Mouse (Mus musculus) liver, embryonic 15.5 days (tissue): ENCODE data around the gene F2r. TPM values are rescaled to one million over a fixed set of nuclear protein-coding genes. Genes with fewer than 3 reads are reported as not detected.

Source experiments
- ATAC-seq: fragments of 200-750 bp; cut with Nextera tagmentation; 2 replicates; pipeline ENCODE4 v1.8.0; 2017; ENCODE audit warnings: moderate number of reproducible peaks, mild to moderate bottlenecking, moderate library complexity; ENCODE audit not compliant: insufficient read depth
- H3K27ac ChIP-seq: fragments of 300-500 bp; sonication (generic); replicated peaks from 2 replicates; pipeline ENCODE4 v1.5.1; 2015; ENCODE audit warnings: mild to moderate bottlenecking, inconsistent platforms
- H3K27me3 ChIP-seq: fragments of 300-500 bp; sonication (generic); 2 replicates; pipeline ENCODE4 v1.6.1; 2015; ENCODE audit warnings: mild to moderate bottlenecking, inconsistent platforms
- H3K36me3 ChIP-seq: fragments of 300-500 bp; sonication (generic); replicated peaks from 2 replicates; pipeline ENCODE4 v1.6.1; 2015; ENCODE audit warnings: moderate library complexity, mild to moderate bottlenecking, inconsistent platforms
- H3K4me1 ChIP-seq: fragments of 300-500 bp; sonication (generic); replicated peaks from 2 replicates; pipeline ENCODE4 v1.6.1; 2015; ENCODE audit warnings: inconsistent platforms
- H3K4me2 ChIP-seq: fragments of 300-500 bp; sonication (generic); 2 replicates; pipeline ENCODE4 v1.6.1; 2015; ENCODE audit warnings: moderate library complexity, mild to moderate bottlenecking, inconsistent platforms
- H3K4me3 ChIP-seq: fragments of 300-500 bp; sonication (generic); replicated peaks from 2 replicates; pipeline ENCODE4 v1.5.1; 2015; ENCODE audit warnings: mild to moderate bottlenecking, inconsistent platforms
- H3K9ac ChIP-seq: fragments of 300-500 bp; sonication (generic); 2 replicates; pipeline ENCODE4 v1.6.1; 2015; ENCODE audit warnings: moderate library complexity, mild to moderate bottlenecking, inconsistent platforms
- H3K9me3 ChIP-seq: fragments of 300-500 bp; sonication (generic); replicated peaks from 2 replicates; pipeline ENCODE4 v1.6.1; 2016; ENCODE audit warnings: inconsistent platforms
- WGBS: fragments of 180-500 bp; shearing (Covaris S2); methylation state at CpG from one replicate; pipeline ENCODE4 v1.1.7; 2015; ENCODE audit warnings: mixed read lengths; ENCODE audit not compliant: insufficient replicate concordance; 5-methylcytosine and 5-hydroxymethylcytosine counted together
- polyA plus RNA-seq: library from polyadenylated mRNA; unstranded; fragments of >200 nt; fragmentation: Nextera tagmentation; extraction: Ambion mirVana; gene quantifications from 2 replicates; pipeline ENCODE4 v1.2.1, GENCODE M21; 2015

The F2r gene
- polyA plus RNA-seq, 1 experiment from 2014 or later: 32.3 TPM

DNA sequence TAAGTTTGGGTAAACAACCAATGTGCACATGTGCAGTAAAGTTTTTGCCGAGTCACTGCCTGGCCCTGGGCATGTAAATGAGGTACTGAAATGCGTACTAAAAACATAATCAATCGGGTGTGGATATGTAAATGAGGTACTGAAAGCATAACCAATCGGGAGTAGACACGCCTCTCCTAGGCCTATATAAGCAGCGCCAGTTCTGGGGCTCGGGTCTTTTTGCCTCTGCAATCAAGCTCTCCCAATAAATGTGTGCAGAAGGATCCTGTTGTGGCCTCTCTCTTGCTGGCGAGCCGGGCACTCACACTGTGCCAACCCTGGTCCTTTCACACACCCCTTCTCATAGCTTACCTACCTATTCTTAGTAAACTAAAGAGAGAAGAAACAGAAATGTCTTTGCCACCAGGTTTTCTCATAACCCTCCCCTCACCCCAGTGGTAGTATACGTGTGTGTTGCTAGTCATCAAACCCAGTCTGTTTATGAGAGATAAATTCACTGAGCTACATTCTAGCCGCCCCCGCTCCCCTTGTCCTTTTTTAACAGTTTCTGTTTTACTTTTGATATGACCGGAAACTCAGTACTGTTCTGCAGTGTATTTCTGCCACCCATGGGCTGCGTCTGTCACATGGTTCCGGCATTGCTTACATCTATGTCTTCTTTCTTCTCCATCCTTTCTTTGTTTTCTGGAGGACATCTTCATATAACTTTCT is 51.3 kb downstream of the F2r start:
- Histone ChIP-seq H3K4me3 (no peak overlapping the region), H3K9ac (no peak overlapping the region), H3K4me2 (no peak overlapping the region), H3K27ac (no peak overlapping the region), H3K4me1 (peaks cover 19% of the 10 kb centered on the region), H3K36me3 (no peaks in the 10 kb centered on the region), H3K27me3 (0 out of 2 replicates have a peak, but pooled peaks cover 5% of the 10 kb centered on the region), H3K9me3 (no peaks in the 10 kb centered on the region)
- ATAC-seq: peak; percentile 74
- 67% methylated on average over 15 of the region's 15 CpGs for whole genome bisulfite sequencing

- no peak for ATAC-seq
- under 1% methylated on average over 3 of the region's 3 CpGs for WGBS
- no peak overlapping the region for H3K9ac ChIP-seq
- H3K4me1 ChIP-seq: peaks cover 19% of the 10 kb centered on the region
- H3K4me2 ChIP-seq: no peak overlapping the region
- H3K27me3 ChIP-seq: 0 out of 2 replicates have a peak, but pooled peaks cover 5% of the 10 kb centered on the region
- H3K36me3 ChIP-seq: no peaks in the 10 kb centered on the region
- H3K27ac ChIP-seq: no peak overlapping the region
- no peak overlapping the region for H3K4me3 ChIP-seq
- H3K9me3 ChIP-seq: no peaks in the 10 kb centered on the region
These were observed 54.6 kb downstream of the F2r start for GRCm38 (mm10) chr13:95563693-95564092.

DNA sequence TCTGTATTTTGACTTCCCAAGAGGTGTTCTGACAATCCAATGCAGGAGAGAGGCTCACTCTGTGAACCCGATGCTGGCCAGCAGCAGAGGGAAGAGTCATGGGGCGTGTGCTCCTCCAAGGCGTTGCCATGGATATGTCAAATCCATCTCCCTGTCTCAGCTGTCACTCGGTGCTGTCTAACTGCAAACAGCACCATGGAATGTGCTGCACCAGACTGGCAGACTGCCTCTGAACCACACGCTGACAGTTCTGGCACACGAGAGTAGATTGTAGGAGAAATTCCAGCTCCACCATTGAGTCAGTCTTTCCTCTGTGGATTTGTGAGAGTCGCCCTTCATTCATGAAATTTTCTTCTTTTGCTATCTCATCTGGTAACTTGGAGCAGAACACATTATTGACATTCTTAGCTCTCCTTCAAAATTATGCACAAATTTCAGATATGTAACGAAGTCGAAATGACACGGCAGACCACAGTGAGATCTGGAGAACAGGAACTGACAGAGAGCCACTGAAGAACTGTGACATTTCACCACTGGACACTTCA is 55.1 kb downstream of the F2r start:
- Histone ChIP-seq H3K4me3 (no peak overlapping the region), H3K27ac (no peak overlapping the region), H3K9me3 (no peaks in the 10 kb centered on the region), H3K36me3 (no peaks in the 10 kb centered on the region), H3K27me3 (0 out of 2 replicates have a peak, but pooled peaks cover 5% of the 10 kb centered on the region), H3K4me2 (no peak overlapping the region), H3K9ac (no peak overlapping the region), H3K4me1 (peaks cover 19% of the 10 kb centered on the region)
- WGBS: 41% methylated on average over 10 of the region's 10 CpGs
- ATAC-seq: no peak

DNA sequence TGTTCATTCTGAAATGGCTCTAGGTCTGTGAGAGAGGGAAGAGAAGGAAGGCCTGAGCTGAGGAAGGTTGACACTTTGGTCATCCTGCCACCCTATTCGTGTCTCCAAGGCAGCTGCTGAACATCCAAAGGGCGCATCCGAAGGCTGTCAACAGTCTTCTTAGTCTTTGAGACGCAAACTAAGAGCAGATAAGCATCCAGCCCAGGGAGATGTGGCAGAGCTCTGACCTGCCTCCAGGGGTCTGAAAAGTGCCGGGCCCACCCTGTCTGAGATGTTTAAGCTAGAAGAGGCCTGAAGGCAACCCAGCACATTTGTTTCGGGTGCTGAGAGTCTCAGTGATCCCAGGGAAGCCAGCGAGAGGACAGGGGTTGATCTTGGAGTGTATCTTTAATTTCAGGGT is 61.0 kb downstream of the F2r start:
- H3K9me3 ChIP-seq: no peaks in the 10 kb centered on the region
- H3K36me3 ChIP-seq: no peaks in the 10 kb centered on the region
- H3K27ac ChIP-seq: no peak overlapping the region
- peaks cover 6% of the 10 kb centered on the region; the same call in 1 of the 2 replicates for H3K4me1 ChIP-seq
- no peaks in the 10 kb centered on the region for H3K27me3 ChIP-seq
- no peak overlapping the region for H3K4me3 ChIP-seq
- no peak for ATAC-seq
- WGBS: 69% methylated on average over 7 of the region's 7 CpGs
- no peak overlapping the region for H3K4me2 ChIP-seq
- H3K9ac ChIP-seq: no peak overlapping the region

DNA sequence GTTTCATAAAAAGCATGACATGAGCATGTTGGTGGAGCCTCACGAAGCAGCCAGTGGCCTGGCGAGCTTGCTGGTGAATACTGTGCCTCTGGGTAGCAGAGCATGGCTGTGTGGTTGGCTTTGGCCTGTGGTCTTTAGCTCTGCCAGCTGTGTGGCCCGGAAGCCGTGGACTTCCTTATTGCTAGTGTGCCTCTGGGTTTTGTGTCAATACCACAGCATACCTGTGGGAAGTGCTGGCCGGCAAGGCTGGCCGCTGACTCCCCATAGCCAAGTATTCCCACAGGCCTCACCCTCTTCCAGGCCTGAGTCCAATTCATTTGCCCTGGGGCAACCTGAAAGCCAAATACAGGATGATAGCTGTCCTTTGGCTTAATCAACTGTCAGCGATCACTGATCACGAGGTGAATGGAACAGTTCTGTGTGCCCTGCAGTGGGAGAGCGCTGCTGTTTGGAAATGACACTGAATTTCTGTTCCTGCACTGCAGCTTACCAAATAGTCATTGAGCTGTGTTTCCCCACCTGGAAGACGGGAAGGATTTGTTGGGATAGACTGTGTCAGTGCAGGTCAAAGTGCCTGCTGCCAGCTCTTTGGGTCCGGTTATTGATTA is 64.3 kb downstream of the F2r start:
- 0 out of 2 replicates have a peak overlapping the region, but pooled peaks have one; percentile 24 for H3K27ac ChIP-seq
- no peak overlapping the region for H3K4me2 ChIP-seq
- H3K9ac ChIP-seq: no peak overlapping the region
- no peaks in the 10 kb centered on the region for H3K9me3 ChIP-seq
- H3K36me3 ChIP-seq: no peaks in the 10 kb centered on the region
- 0 out of 2 replicates have a peak, but pooled peaks have one; percentile 31 for ATAC-seq
- H3K4me3 ChIP-seq: no peak overlapping the region
- H3K4me1 ChIP-seq: peaks cover 6% of the 10 kb centered on the region; the same call in 1 of the 2 replicates
- 44% methylated on average over 11 of the region's 11 CpGs for WGBS
- peaks cover 16% of the 10 kb centered on the region for H3K27me3 ChIP-seq

Other genes starting within 250 kb of the F2r start
- gene Aggf1, start 243.1 kb downstream of the F2r start, polyA plus RNA-seq: 15.8 and 17.8 TPM in 2 replicates
- 0.16 and 0.18 TPM in 2 replicates for gene Crhbp, start 173.6 kb downstream of the F2r start, polyA plus RNA-seq
- gene S100z, start 139.8 kb downstream of the F2r start, polyA plus RNA-seq: not detected in 2 replicates
- 0.47 and 0.71 TPM in 2 replicates for gene F2rl1, start 93.3 kb downstream of the F2r start, polyA plus RNA-seq
- 7.5 and 8.9 TPM in 2 replicates for gene F2rl2, start 78.4 kb upstream of the F2r start, polyA plus RNA-seq